Mouse (Mus musculus) midbrain, embryonic 13.5 days (tissue): ENCODE data around the gene Zbtb38. TPM values are rescaled to one million over a fixed set of nuclear protein-coding genes. Genes with fewer than 3 reads are reported as not detected.

Source experiments
- ATAC-seq: fragments of 200-750 bp; cut with Nextera tagmentation; 2 replicates; pipeline ENCODE4 v1.8.0; 2017; ENCODE audit warnings: mild to moderate bottlenecking, moderate TSS enrichment, moderate library complexity
- H3K27ac ChIP-seq: fragments of 300-500 bp; sonication (generic); 2 replicates; pipeline ENCODE4 v1.5.1; 2015; ENCODE audit warnings: inconsistent platforms, mild to moderate bottlenecking, moderate library complexity
- H3K27me3 ChIP-seq: fragments of 300-500 bp; sonication (generic); 2 replicates; pipeline ENCODE4 v1.6.1; 2015; ENCODE audit warnings: mild to moderate bottlenecking, inconsistent platforms
- H3K36me3 ChIP-seq: fragments of 300-500 bp; sonication (generic); 2 replicates; pipeline ENCODE4 v1.6.1; 2015; ENCODE audit warnings: mild to moderate bottlenecking, inconsistent platforms
- H3K4me1 ChIP-seq: fragments of 300-500 bp; sonication (generic); replicated peaks from 2 replicates; pipeline ENCODE4 v1.6.1; 2015; ENCODE audit warnings: inconsistent platforms
- H3K4me2 ChIP-seq: fragments of 300-500 bp; sonication (generic); replicated peaks from 2 replicates; pipeline ENCODE4 v1.6.1; 2015; ENCODE audit warnings: moderate library complexity, mild to moderate bottlenecking, inconsistent platforms
- H3K4me3 ChIP-seq: fragments of 300-500 bp; sonication (generic); replicated peaks from 2 replicates; pipeline ENCODE4 v1.5.1; 2015; ENCODE audit warnings: mild to moderate bottlenecking, inconsistent platforms
- H3K9ac ChIP-seq: fragments of 300-500 bp; sonication (generic); replicated peaks from 2 replicates; pipeline ENCODE4 v1.6.1; 2015; ENCODE audit warnings: mild to moderate bottlenecking, inconsistent platforms
- H3K9me3 ChIP-seq: fragments of 300-500 bp; sonication (generic); 2 replicates; pipeline ENCODE4 v1.6.1; 2016; ENCODE audit warnings: mild to moderate bottlenecking, inconsistent platforms
- WGBS: fragments of 180-500 bp; shearing (Covaris S2); methylation state at CpG from one replicate; pipeline ENCODE4 v1.1.7; 2015; 5-methylcytosine and 5-hydroxymethylcytosine counted together
- polyA plus RNA-seq: library from polyadenylated mRNA; unstranded; fragments of >200 nt; fragmentation: Nextera tagmentation; extraction: Ambion mirVana; gene quantifications from 2 replicates; pipeline ENCODE4 v1.2.1, GENCODE M21; 2015

Zbtb38 gene
- polyA plus RNA-seq, 1 experiment from 2014 or later = 38.0 TPM

- Histone ChIP-seq H3K27me3 (no peaks in the 10 kb centered on the region), H3K9ac (no peak overlapping the region), H3K9me3 (no peaks in the 10 kb centered on the region), H3K4me1 (peaks cover 42% of the 10 kb centered on the region), H3K27ac (no peak overlapping the region), H3K36me3 (0 out of 2 replicates have a peak, but pooled peaks cover 2% of the 10 kb centered on the region), H3K4me2 (no peak overlapping the region), H3K4me3 (no peak overlapping the region)
- no peak for ATAC-seq
- WGBS = 94% methylated on average over 10 of the region's 10 CpGs
These were observed 36.5 kb downstream of the Zbtb38 start for GRCm38 (mm10) chr9:96716136-96716535.

DNA sequence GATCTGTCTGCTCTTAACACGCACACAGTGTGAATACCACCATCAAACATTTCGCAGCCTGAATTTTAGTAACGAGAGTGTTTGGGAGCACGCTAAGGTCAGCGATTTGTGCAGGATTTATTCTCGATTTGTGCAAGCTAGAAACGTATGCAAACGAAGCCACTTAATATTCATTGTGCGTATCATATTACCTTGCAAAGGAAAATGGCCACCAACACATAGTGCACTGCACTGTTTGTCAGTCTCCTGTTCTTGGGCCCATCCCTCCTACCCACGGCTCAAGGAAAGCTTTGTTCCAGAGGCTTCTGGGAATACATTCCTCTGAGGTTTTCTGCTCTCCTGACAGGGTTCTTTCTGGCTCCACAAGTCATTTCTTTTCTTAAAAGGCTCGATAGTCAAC, 37.5 kb downstream of the Zbtb38 start:
- H3K4me2 ChIP-seq = no peak overlapping the region
- WGBS = 80% methylated on average over 11 of the region's 11 CpGs
- H3K9ac ChIP-seq = no peak overlapping the region
- 0 out of 2 replicates have a peak, but pooled peaks cover 2% of the 10 kb centered on the region for H3K36me3 ChIP-seq
- no peak overlapping the region for H3K4me3 ChIP-seq
- no peak for ATAC-seq
- peaks cover 32% of the 10 kb centered on the region for H3K4me1 ChIP-seq
- H3K27ac ChIP-seq = no peak overlapping the region
- H3K27me3 ChIP-seq = no peaks in the 10 kb centered on the region
- no peaks in the 10 kb centered on the region for H3K9me3 ChIP-seq

DNA sequence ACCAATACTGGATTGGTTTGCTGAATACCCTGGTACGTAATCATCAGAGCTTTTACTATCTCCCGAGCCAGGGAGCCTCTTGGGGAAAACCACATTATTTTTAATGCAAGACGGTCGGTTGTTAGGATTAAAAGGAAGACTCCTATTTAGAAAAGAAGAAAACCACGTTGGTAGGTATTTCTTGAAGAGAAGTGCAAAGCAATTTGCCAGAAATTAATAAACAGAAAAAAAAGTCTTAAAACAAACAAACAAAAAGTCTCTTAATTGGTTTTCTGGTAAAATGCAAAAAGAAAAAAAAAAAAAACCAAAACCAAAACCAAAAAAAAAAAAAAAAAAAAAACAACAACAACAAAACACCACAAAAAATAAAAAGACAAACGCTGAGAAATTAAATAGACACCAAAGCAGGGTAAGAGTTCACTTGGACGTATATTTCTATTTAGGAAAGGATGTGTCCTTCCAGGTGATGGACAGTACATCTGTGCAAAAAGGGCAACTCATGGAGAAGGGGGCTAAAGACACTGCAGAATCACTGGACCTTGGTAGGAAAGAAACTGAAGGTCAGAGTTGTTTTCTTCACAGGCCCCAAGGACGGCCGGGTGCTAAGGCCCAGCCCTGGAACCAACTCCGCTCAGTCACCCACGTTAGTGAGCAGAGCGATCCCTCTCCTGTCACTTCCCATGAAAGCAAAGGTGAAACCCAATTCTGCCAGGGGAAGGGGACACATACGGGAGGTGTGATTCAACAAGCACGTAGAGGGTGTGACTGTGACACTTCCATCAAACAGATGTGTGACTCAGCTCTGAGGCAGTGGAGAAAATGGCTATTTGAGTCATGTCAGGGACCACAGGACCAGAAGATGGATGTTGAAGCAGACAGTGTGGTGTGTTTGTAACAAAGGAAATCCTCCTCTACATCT, 38.9 kb downstream of the Zbtb38 start:
- no peak overlapping the region for H3K4me3 ChIP-seq
- no peak overlapping the region for H3K9ac ChIP-seq
- no peaks in the 10 kb centered on the region for H3K27me3 ChIP-seq
- no peak overlapping the region; the same call in 1 of the 2 replicates for H3K4me2 ChIP-seq
- no peak for ATAC-seq
- H3K36me3 ChIP-seq = 0 out of 2 replicates have a peak, but pooled peaks cover 2% of the 10 kb centered on the region
- 72% methylated on average over 14 of the region's 14 CpGs for WGBS
- H3K4me1 ChIP-seq = peaks cover 22% of the 10 kb centered on the region
- no peaks in the 10 kb centered on the region for H3K9me3 ChIP-seq
- peak overlapping the region; percentile 63 for H3K27ac ChIP-seq

GRCm38 (mm10) chr9:96712758-96713471, 39.7 kb downstream of the Zbtb38 start:
- H3K4me3 ChIP-seq = no peak overlapping the region
- H3K36me3 ChIP-seq = 0 out of 2 replicates have a peak, but pooled peaks cover 2% of the 10 kb centered on the region
- no peak overlapping the region for H3K9ac ChIP-seq
- peaks cover 21% of the 10 kb centered on the region for H3K4me1 ChIP-seq
- H3K9me3 ChIP-seq = no peaks in the 10 kb centered on the region
- ATAC-seq = no peak
- 84% methylated on average over 14 of the region's 14 CpGs for WGBS
- H3K4me2 ChIP-seq = no peak overlapping the region; the same call in 1 of the 2 replicates
- no peak overlapping the region for H3K27ac ChIP-seq
- H3K27me3 ChIP-seq = no peaks in the 10 kb centered on the region

DNA sequence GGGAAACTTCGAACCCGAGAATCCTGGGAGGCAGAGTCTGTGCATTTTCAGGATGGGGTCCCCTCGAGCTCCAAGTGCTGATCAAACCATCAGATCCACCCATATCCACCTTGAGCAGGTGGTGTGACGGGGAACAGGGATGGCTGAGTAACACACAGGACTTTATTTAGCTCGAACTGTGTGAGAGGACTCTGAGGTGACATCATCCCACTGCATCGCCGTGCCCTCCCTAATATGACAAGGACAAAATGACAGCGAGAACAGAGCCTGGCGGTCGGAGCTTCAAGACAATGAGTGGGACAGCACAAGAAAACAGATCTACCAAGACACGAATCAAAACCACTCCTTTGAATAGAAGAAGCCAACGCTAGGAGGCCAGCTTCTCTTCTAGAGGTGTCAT, 40.6 kb downstream of the Zbtb38 start:
- H3K9ac ChIP-seq = no peak overlapping the region
- no peak overlapping the region for H3K27ac ChIP-seq
- 91% methylated on average over 12 of the region's 12 CpGs for WGBS
- H3K27me3 ChIP-seq = no peaks in the 10 kb centered on the region
- ATAC-seq = no peak
- H3K4me2 ChIP-seq = no peak overlapping the region
- 0 out of 2 replicates have a peak, but pooled peaks cover 2% of the 10 kb centered on the region for H3K36me3 ChIP-seq
- H3K4me1 ChIP-seq = peaks cover 21% of the 10 kb centered on the region
- H3K4me3 ChIP-seq = no peak overlapping the region
- H3K9me3 ChIP-seq = no peaks in the 10 kb centered on the region

GRCm38 (mm10) chr9:96710241-96710946, 42.2 kb downstream of the Zbtb38 start:
- peaks cover 30% of the 10 kb centered on the region for H3K4me1 ChIP-seq

GRCm38 (mm10) chr9:96708905-96709304, 43.7 kb downstream of the Zbtb38 start:
- no peak overlapping the region for H3K9ac ChIP-seq
- H3K4me2 ChIP-seq = no peak overlapping the region
- H3K9me3 ChIP-seq = no peaks in the 10 kb centered on the region
- H3K4me1 ChIP-seq = peaks cover 19% of the 10 kb centered on the region
- no peak for ATAC-seq
- no peak overlapping the region for H3K4me3 ChIP-seq
- no peak overlapping the region for H3K27ac ChIP-seq
- WGBS = 93% methylated on average over 9 of the region's 9 CpGs
- no peaks in the 10 kb centered on the region for H3K27me3 ChIP-seq
- H3K36me3 ChIP-seq = no peaks in the 10 kb centered on the region

More at GRCm38 (mm10) chr9:96710241-96710946, 42.2 kb downstream of the Zbtb38 start:
- H3K9ac ChIP-seq = no peak overlapping the region
- H3K36me3 ChIP-seq = 0 out of 2 replicates have a peak, but pooled peaks cover 2% of the 10 kb centered on the region
- no peak overlapping the region for H3K27ac ChIP-seq
- H3K9me3 ChIP-seq = no peaks in the 10 kb centered on the region
- H3K4me2 ChIP-seq = no peak overlapping the region
- no peaks in the 10 kb centered on the region for H3K27me3 ChIP-seq
- H3K4me3 ChIP-seq = no peak overlapping the region
- 93% methylated on average over 15 of the region's 15 CpGs for WGBS
- ATAC-seq = no peak

DNA sequence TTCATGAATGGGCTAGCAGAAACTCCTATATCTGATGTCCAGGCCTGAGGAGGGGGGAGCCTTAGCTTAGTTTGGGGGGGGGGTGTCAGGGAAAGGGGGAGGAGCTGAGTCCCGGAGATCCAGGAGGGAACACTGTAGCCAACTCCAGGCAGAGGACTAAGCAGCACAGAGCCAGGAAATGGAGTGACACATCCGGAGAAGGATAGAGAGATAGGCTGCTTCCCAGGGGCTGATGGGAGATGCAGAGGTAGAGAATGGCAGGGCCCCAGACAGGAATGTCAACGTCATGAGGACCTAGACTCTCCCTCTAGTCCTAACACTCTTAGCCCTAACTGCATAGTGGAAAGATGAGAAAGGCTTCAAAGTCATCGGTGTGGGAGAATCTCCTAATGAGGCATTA, 44.7 kb downstream of the Zbtb38 start:
- Histone ChIP-seq H3K36me3 (no peaks in the 10 kb centered on the region), H3K4me1 (peaks cover 13% of the 10 kb centered on the region), H3K27me3 (no peaks in the 10 kb centered on the region), H3K4me3 (no peak overlapping the region), H3K4me2 (no peak overlapping the region), H3K27ac (no peak overlapping the region), H3K9ac (no peak overlapping the region), H3K9me3 (no peaks in the 10 kb centered on the region)
- ATAC-seq = no peak
- 82% methylated on average over 4 of the region's 4 CpGs for WGBS

- Histone ChIP-seq H3K9me3 (no peaks in the 10 kb centered on the region), H3K4me2 (no peak overlapping the region), H3K4me1 (peaks cover 13% of the 10 kb centered on the region), H3K27me3 (no peaks in the 10 kb centered on the region), H3K4me3 (no peak overlapping the region), H3K27ac (peak overlapping the region; percentile 51), H3K36me3 (peaks cover 12% of the 10 kb centered on the region; the same call in 1 of the 2 replicates), H3K9ac (0 out of 2 replicates have a peak overlapping the region, but pooled peaks have one; percentile 7)
- ATAC-seq = 0 out of 2 replicates have a peak, but pooled peaks have one; percentile 67
- 38% methylated on average over 11 of the region's 11 CpGs for WGBS
These were observed 46.9 kb downstream of the Zbtb38 start for GRCm38 (mm10) chr9:96705576-96706285.

DNA sequence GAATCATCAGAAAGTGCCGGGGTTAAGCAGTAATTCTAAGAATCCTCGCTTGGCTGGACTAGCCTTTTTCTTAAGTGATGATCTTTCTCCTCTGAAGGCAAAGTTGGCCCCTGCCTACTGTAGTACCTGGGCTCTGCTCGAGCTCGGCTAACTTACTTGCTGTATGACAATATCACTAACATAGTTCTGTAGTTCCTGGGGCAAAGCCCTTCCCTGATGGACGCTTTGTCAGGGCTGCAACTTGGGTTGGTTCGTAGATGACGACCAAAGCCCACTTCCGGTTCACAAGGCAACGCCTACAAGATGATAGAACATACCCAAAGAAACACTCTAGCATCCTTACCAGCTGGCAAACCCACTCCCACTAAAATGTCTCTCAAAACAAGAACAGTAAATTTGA, 47.7 kb downstream of the Zbtb38 start:
- no peaks in the 10 kb centered on the region for H3K9me3 ChIP-seq
- H3K27me3 ChIP-seq = no peaks in the 10 kb centered on the region
- no peak overlapping the region for H3K4me2 ChIP-seq
- no peak overlapping the region for H3K4me3 ChIP-seq
- H3K9ac ChIP-seq = no peak overlapping the region
- peaks cover 13% of the 10 kb centered on the region for H3K4me1 ChIP-seq
- 93% methylated on average over 9 of the region's 9 CpGs for WGBS
- ATAC-seq = no peak
- H3K36me3 ChIP-seq = peaks cover 14% of the 10 kb centered on the region
- no peak overlapping the region for H3K27ac ChIP-seq

GRCm38 (mm10) chr9:96701891-96702290, 50.7 kb downstream of the Zbtb38 start:
- H3K9me3 ChIP-seq = 0 out of 2 replicates have a peak, but pooled peaks cover 5% of the 10 kb centered on the region
- peaks cover 21% of the 10 kb centered on the region for H3K36me3 ChIP-seq
- H3K4me2 ChIP-seq = no peak overlapping the region
- ATAC-seq = no peak
- H3K9ac ChIP-seq = no peak overlapping the region
- peaks cover 13% of the 10 kb centered on the region for H3K4me1 ChIP-seq
- no peak overlapping the region for H3K4me3 ChIP-seq
- WGBS = 88% methylated on average over 10 of the region's 10 CpGs
- no peak overlapping the region for H3K27ac ChIP-seq
- no peaks in the 10 kb centered on the region for H3K27me3 ChIP-seq
